Mouse (Mus musculus): Measurements from ENCODE around the gene Il17d. TPM values are rescaled to one million over a fixed set of nuclear protein-coding genes. Genes with fewer than 3 reads are reported as not detected.
A peak's percentile ranks its signal among the peaks of the same experiment; 100 is the strongest.

Il17d gene
- polyA plus RNA-seq, 2 experiments: 0.08 to 0.50 TPM

- TF ChIP-seq CTCF (IDR thresholded peaks at IDR 0.05; ENCODE audit: low read depth): no peak
- no peak for TF ChIP-seq EP300 (IDR thresholded peaks at IDR 0.05; ENCODE audit: low read depth)
- no peak overlapping the region for H3K4me2 ChIP-seq (ENCODE audit: low read depth)
- H3K36me3 ChIP-seq (replicated peaks; ENCODE audit: control insufficient read depth, insufficient read depth, low read depth): no peaks in the 10 kb centered on the region
- H3K9me3 ChIP-seq (ENCODE audit: control insufficient read depth, low read length): no peaks in the 10 kb centered on the region
- no peak overlapping the region for H3K9ac ChIP-seq (replicated peaks)
- 66% methylated on average over 11 of the region's 11 CpGs for WGBS (ENCODE audit: insufficient replicate concordance)
- H3K27me3 ChIP-seq (ENCODE audit: control insufficient read depth, insufficient read depth, low read length): no peaks in the 10 kb centered on the region
- H3K27ac ChIP-seq: no peak overlapping the region
- no peak overlapping the region for H3K4me3 ChIP-seq (ENCODE audit: insufficient read depth in 1 of 2, low read depth in 2 of 2, low read length in 2 of 2)
- DNase-seq (ENCODE audit: low read depth in 3 of 3, low spot score in 3 of 3): no peak
- no peak for ATAC-seq (ENCODE audit: insufficient read depth)
- H3K4me1 ChIP-seq (replicated peaks; ENCODE audit: control insufficient read depth in 2 of 2, insufficient read depth in 2 of 2, low read length in 1 of 2): peaks cover 0 to 8% of the 10 kb centered on the region in 2 experiments; a peak in 2 of 4 replicates
Observed at GRCm38 (mm10) chr14:57540683-57541082, 16.1 kb downstream of the Il17d start.

- H3K4me3 ChIP-seq (ENCODE audit: insufficient read depth in 1 of 2, low read depth in 2 of 2, low read length in 2 of 2): no peak overlapping the region
- WGBS (ENCODE audit: insufficient replicate concordance): 60% methylated on average over 34 of the region's 34 CpGs
- H3K4me2 ChIP-seq (ENCODE audit: low read depth): peak overlapping the region; percentile 29
Observed at GRCm38 (mm10) chr14:57542231-57542630, 17.7 kb downstream of the Il17d start.

GRCm38 (mm10) chr14:57543420-57544039, 19.0 kb downstream of the Il17d start:
- no peak overlapping the region for H3K4me2 ChIP-seq (ENCODE audit: low read depth)
- H3K27me3 ChIP-seq (ENCODE audit: control insufficient read depth, insufficient read depth, low read length): no peaks in the 10 kb centered on the region
- H3K36me3 ChIP-seq (replicated peaks; ENCODE audit: control insufficient read depth, insufficient read depth, low read depth): no peaks in the 10 kb centered on the region
- H3K9ac ChIP-seq (replicated peaks): no peak overlapping the region
- peaks cover 0 to 6% of the 10 kb centered on the region in 2 experiments; a peak in 2 of 4 replicates for H3K4me1 ChIP-seq (replicated peaks; ENCODE audit: control insufficient read depth in 2 of 2, insufficient read depth in 2 of 2, low read length in 1 of 2)
- no peak overlapping the region for H3K4me3 ChIP-seq (ENCODE audit: insufficient read depth in 1 of 2, low read depth in 2 of 2, low read length in 2 of 2)
- no peak overlapping the region for H3K27ac ChIP-seq
- ATAC-seq (ENCODE audit: insufficient read depth) (no peak), DNase-seq (ENCODE audit: low read depth in 3 of 3, low spot score in 3 of 3) (no peak)
- no peaks in the 10 kb centered on the region for H3K9me3 ChIP-seq (ENCODE audit: control insufficient read depth, low read length)
- 53% methylated on average over 13 of the region's 13 CpGs for WGBS (ENCODE audit: insufficient replicate concordance)
- TF ChIP-seq EP300 (IDR thresholded peaks at IDR 0.05; ENCODE audit: low read depth): no peak
- TF ChIP-seq CTCF (IDR thresholded peaks at IDR 0.05; ENCODE audit: low read depth): no peak

More at GRCm38 (mm10) chr14:57542231-57542630, 17.7 kb downstream of the Il17d start:
- Histone ChIP-seq H3K4me1 (replicated peaks; ENCODE audit: control insufficient read depth in 2 of 2, insufficient read depth in 2 of 2, low read length in 1 of 2) (peaks cover 0 to 13% of the 10 kb centered on the region in 2 experiments; a peak in 2 of 4 replicates), H3K9me3 (ENCODE audit: control insufficient read depth, low read length) (no peaks in the 10 kb centered on the region), H3K27me3 (ENCODE audit: control insufficient read depth, insufficient read depth, low read length) (no peaks in the 10 kb centered on the region), H3K36me3 (replicated peaks; ENCODE audit: control insufficient read depth, insufficient read depth, low read depth) (no peaks in the 10 kb centered on the region), H3K27ac (no peak overlapping the region), H3K9ac (replicated peaks) (no peak overlapping the region)
- TF ChIP-seq EP300 (IDR thresholded peaks at IDR 0.05; ENCODE audit: low read depth): no peak
- no peak for TF ChIP-seq CTCF (IDR thresholded peaks at IDR 0.05; ENCODE audit: low read depth)
- ATAC-seq (ENCODE audit: insufficient read depth) (no peak), DNase-seq (ENCODE audit: low read depth in 3 of 3, low spot score in 3 of 3) (no peak)

GRCm38 (mm10) chr14:57545526-57545925, 20.9 kb downstream of the Il17d start:
- TF ChIP-seq CTCF (IDR thresholded peaks at IDR 0.05; ENCODE audit: low read depth) (no peak), EP300 (IDR thresholded peaks at IDR 0.05; ENCODE audit: low read depth) (no peak)
- no peaks in the 10 kb centered on the region for H3K36me3 ChIP-seq (replicated peaks; ENCODE audit: control insufficient read depth, insufficient read depth, low read depth)
- H3K9me3 ChIP-seq (ENCODE audit: control insufficient read depth, low read length): no peaks in the 10 kb centered on the region
- no peaks in the 10 kb centered on the region for H3K27me3 ChIP-seq (ENCODE audit: control insufficient read depth, insufficient read depth, low read length)
- WGBS (ENCODE audit: insufficient replicate concordance): 69% methylated on average over 17 of the region's 17 CpGs
- H3K4me1 ChIP-seq (replicated peaks; ENCODE audit: control insufficient read depth in 2 of 2, insufficient read depth in 2 of 2, low read length in 1 of 2): peaks cover 0 to 5% of the 10 kb centered on the region in 2 experiments; a peak in 2 of 4 replicates
- DNase-seq (ENCODE audit: low read depth in 3 of 3, low spot score in 3 of 3) (no peak), ATAC-seq (ENCODE audit: insufficient read depth) (no peak)
- H3K27ac ChIP-seq: no peak overlapping the region
- no peak overlapping the region for H3K9ac ChIP-seq (replicated peaks)
- no peak overlapping the region for H3K4me3 ChIP-seq (ENCODE audit: insufficient read depth in 1 of 2, low read depth in 2 of 2, low read length in 2 of 2)
- H3K4me2 ChIP-seq (ENCODE audit: low read depth): no peak overlapping the region

GRCm38 (mm10) chr14:57546131-57546530, 21.6 kb downstream of the Il17d start:
- no peak overlapping the region for H3K9ac ChIP-seq (replicated peaks)
- H3K36me3 ChIP-seq (replicated peaks; ENCODE audit: control insufficient read depth, insufficient read depth, low read depth): no peaks in the 10 kb centered on the region
- no peak overlapping the region for H3K4me2 ChIP-seq (ENCODE audit: low read depth)
- DNase-seq (ENCODE audit: low read depth in 3 of 3, low spot score in 3 of 3): no peak
- WGBS (ENCODE audit: insufficient replicate concordance): 35% methylated on average over 8 of the region's 8 CpGs
- H3K27ac ChIP-seq: no peak overlapping the region
- H3K9me3 ChIP-seq (ENCODE audit: control insufficient read depth, low read length): no peaks in the 10 kb centered on the region
- ATAC-seq (ENCODE audit: insufficient read depth): no peak
- no peaks in the 10 kb centered on the region for H3K27me3 ChIP-seq (ENCODE audit: control insufficient read depth, insufficient read depth, low read length)
- no peak for TF ChIP-seq CTCF (IDR thresholded peaks at IDR 0.05; ENCODE audit: low read depth)
- TF ChIP-seq EP300 (IDR thresholded peaks at IDR 0.05; ENCODE audit: low read depth): no peak
- H3K4me3 ChIP-seq (ENCODE audit: insufficient read depth in 1 of 2, low read depth in 2 of 2, low read length in 2 of 2): no peak overlapping the region
- H3K4me1 ChIP-seq (replicated peaks; ENCODE audit: control insufficient read depth in 2 of 2, insufficient read depth in 2 of 2, low read length in 1 of 2): peaks cover 0 to 5% of the 10 kb centered on the region in 2 experiments; a peak in 2 of 4 replicates

Measured in liver, embryonic 14.5 days (tissue).